Mouse (Mus musculus): Measurements from ENCODE around the gene Dhrs1. TPM values are rescaled to one million over a fixed set of nuclear protein-coding genes. Genes with fewer than 3 reads are reported as not detected.

Dhrs1 gene
- polyA plus RNA-seq, 1 experiment from 2014 or later: 70.8 TPM

- H3K4me3 ChIP-seq (replicated peaks; ENCODE audit: low read length): no peak overlapping the region
- no peak overlapping the region for H3K4me2 ChIP-seq (replicated peaks)
- DNase-seq (ENCODE audit: low spot score): no peak
- H3K36me3 ChIP-seq (replicated peaks; ENCODE audit: control insufficient read depth, insufficient read depth): no peaks in the 10 kb centered on the region
- H3K27me3 ChIP-seq (ENCODE audit: control insufficient read depth, insufficient read depth, low read length): no peaks in the 10 kb centered on the region
- H3K9ac ChIP-seq: no peak overlapping the region
- H3K27ac ChIP-seq: no peak overlapping the region
- no peaks in the 10 kb centered on the region for H3K4me1 ChIP-seq (replicated peaks; ENCODE audit: control insufficient read depth, insufficient read depth, low read length)
- ATAC-seq (ENCODE audit: low FRiP score): no peak
- WGBS: 92% methylated on average over 8 of the region's 8 CpGs
- no peaks in the 10 kb centered on the region for H3K9me3 ChIP-seq (ENCODE audit: control insufficient read depth, low read length)
These were observed 39.4 kb downstream of the Dhrs1 start for GRCm38 (mm10) chr14:55706051-55706600.

- Histone ChIP-seq H3K27ac (no peak overlapping the region), H3K4me2 (replicated peaks) (no peak overlapping the region), H3K4me3 (replicated peaks; ENCODE audit: low read length) (no peak overlapping the region), H3K27me3 (ENCODE audit: control insufficient read depth, insufficient read depth, low read length) (no peaks in the 10 kb centered on the region), H3K9me3 (ENCODE audit: control insufficient read depth, low read length) (no peaks in the 10 kb centered on the region), H3K36me3 (replicated peaks; ENCODE audit: control insufficient read depth, insufficient read depth) (no peaks in the 10 kb centered on the region), H3K4me1 (replicated peaks; ENCODE audit: control insufficient read depth, insufficient read depth, low read length) (no peaks in the 10 kb centered on the region), H3K9ac (no peak overlapping the region)
- no peak for ATAC-seq (ENCODE audit: low FRiP score)
- no peak for DNase-seq (ENCODE audit: low spot score)
- 68% methylated on average over 6 of the region's 6 CpGs for WGBS
These were observed 42.7 kb downstream of the Dhrs1 start for GRCm38 (mm10) chr14:55702761-55703160.

GRCm38 (mm10) chr14:55701131-55701530 lies 44.4 kb downstream of the Dhrs1 start:
- Histone ChIP-seq H3K27ac (no peak overlapping the region), H3K4me3 (replicated peaks; ENCODE audit: low read length) (no peak overlapping the region), H3K4me2 (replicated peaks) (no peak overlapping the region), H3K36me3 (replicated peaks; ENCODE audit: control insufficient read depth, insufficient read depth) (no peaks in the 10 kb centered on the region), H3K4me1 (replicated peaks; ENCODE audit: control insufficient read depth, insufficient read depth, low read length) (no peaks in the 10 kb centered on the region), H3K9ac (no peak overlapping the region), H3K27me3 (ENCODE audit: control insufficient read depth, insufficient read depth, low read length) (no peaks in the 10 kb centered on the region), H3K9me3 (ENCODE audit: control insufficient read depth, low read length) (no peaks in the 10 kb centered on the region)
- no peak for ATAC-seq (ENCODE audit: low FRiP score)
- DNase-seq (ENCODE audit: low spot score): no peak
- whole genome bisulfite sequencing: 67% methylated on average over 9 of the region's 9 CpGs

- H3K9me3 ChIP-seq (ENCODE audit: control insufficient read depth, low read length): no peaks in the 10 kb centered on the region
- 94% methylated on average over 4 of the region's 4 CpGs for WGBS
- H3K27ac ChIP-seq: no peak overlapping the region
- H3K27me3 ChIP-seq (ENCODE audit: control insufficient read depth, insufficient read depth, low read length): no peaks in the 10 kb centered on the region
- no peak overlapping the region for H3K4me3 ChIP-seq (replicated peaks; ENCODE audit: low read length)
- DNase-seq (ENCODE audit: low spot score) (no peak), ATAC-seq (ENCODE audit: low FRiP score) (no peak)
- no peaks in the 10 kb centered on the region for H3K36me3 ChIP-seq (replicated peaks; ENCODE audit: control insufficient read depth, insufficient read depth)
- H3K4me1 ChIP-seq (replicated peaks; ENCODE audit: control insufficient read depth, insufficient read depth, low read length): no peaks in the 10 kb centered on the region
- H3K9ac ChIP-seq: no peak overlapping the region
- H3K4me2 ChIP-seq (replicated peaks): no peak overlapping the region
These were observed 48.3 kb downstream of the Dhrs1 start for GRCm38 (mm10) chr14:55697226-55697625.

GRCm38 (mm10) chr14:55689433-55689832 lies 56.1 kb downstream of the Dhrs1 start:
- no peaks in the 10 kb centered on the region for H3K4me1 ChIP-seq (replicated peaks; ENCODE audit: control insufficient read depth, insufficient read depth, low read length)
- H3K27ac ChIP-seq: no peak overlapping the region
- H3K4me3 ChIP-seq (replicated peaks; ENCODE audit: low read length): no peak overlapping the region
- H3K27me3 ChIP-seq (ENCODE audit: control insufficient read depth, insufficient read depth, low read length): no peaks in the 10 kb centered on the region
- 83% methylated on average over 10 of the region's 10 CpGs for WGBS
- no peaks in the 10 kb centered on the region for H3K9me3 ChIP-seq (ENCODE audit: control insufficient read depth, low read length)
- no peaks in the 10 kb centered on the region for H3K36me3 ChIP-seq (replicated peaks; ENCODE audit: control insufficient read depth, insufficient read depth)
- no peak for ATAC-seq (ENCODE audit: low FRiP score)
- no peak overlapping the region for H3K4me2 ChIP-seq (replicated peaks)
- no peak overlapping the region for H3K9ac ChIP-seq
- DNase-seq (ENCODE audit: low spot score): no peak

Other genes starting within 250 kb of the Dhrs1 start
- gene Cpne6, start 235.2 kb downstream of the Dhrs1 start, polyA plus RNA-seq (2014; fragmentation: Nextera tagmentation; extraction: Ambion mirVana): 3.2 and 4.2 TPM in 2 replicates
- gene Nrl, start 220.7 kb downstream of the Dhrs1 start, polyA plus RNA-seq (2014; fragmentation: Nextera tagmentation; extraction: Ambion mirVana): 0.10 and 0.17 TPM in 2 replicates
- 17.5 and 19.2 TPM in 2 replicates for gene Pck2, start 205.4 kb downstream of the Dhrs1 start, polyA plus RNA-seq (2014; fragmentation: Nextera tagmentation; extraction: Ambion mirVana)
- gene Dcaf11, start 185.7 kb downstream of the Dhrs1 start, polyA plus RNA-seq (2014; fragmentation: Nextera tagmentation; extraction: Ambion mirVana): 107 and 112 TPM in 2 replicates
- 1.4 TPM in 1 of 2 replicates, not detected in the other for gene A730061H03Rik, start 185.3 kb downstream of the Dhrs1 start, polyA plus RNA-seq (2014; fragmentation: Nextera tagmentation; extraction: Ambion mirVana)
- 0.27 TPM in 1 of 2 replicates, not detected in the other for gene Fitm1, start 170.1 kb downstream of the Dhrs1 start, polyA plus RNA-seq (2014; fragmentation: Nextera tagmentation; extraction: Ambion mirVana)
- gene Psme1, start 167.6 kb downstream of the Dhrs1 start, polyA plus RNA-seq (2014; fragmentation: Nextera tagmentation; extraction: Ambion mirVana): 192 and 207 TPM in 2 replicates
- 37.2 and 39.2 TPM in 2 replicates for gene Emc9, start 160.4 kb downstream of the Dhrs1 start, polyA plus RNA-seq (2014; fragmentation: Nextera tagmentation; extraction: Ambion mirVana)
- gene Psme2, start 154.6 kb downstream of the Dhrs1 start, polyA plus RNA-seq (2014; fragmentation: Nextera tagmentation; extraction: Ambion mirVana): 152 and 179 TPM in 2 replicates
- 12.5 and 20.4 TPM in 2 replicates for gene Rnf31, start 154.0 kb downstream of the Dhrs1 start, polyA plus RNA-seq (2014; fragmentation: Nextera tagmentation; extraction: Ambion mirVana)
- gene Irf9, start 142.1 kb downstream of the Dhrs1 start, polyA plus RNA-seq (2014; fragmentation: Nextera tagmentation; extraction: Ambion mirVana): 7.4 and 8.0 TPM in 2 replicates
- gene Rec8, start 127.7 kb downstream of the Dhrs1 start, polyA plus RNA-seq (2014; fragmentation: Nextera tagmentation; extraction: Ambion mirVana): 8.6 and 9.0 TPM in 2 replicates
- 110 and 114 TPM in 2 replicates for gene Ipo4, start 109.7 kb downstream of the Dhrs1 start, polyA plus RNA-seq (2014; fragmentation: Nextera tagmentation; extraction: Ambion mirVana)
- 1.5 and 2.8 TPM in 2 replicates for gene Gm49378, start 107.8 kb downstream of the Dhrs1 start, polyA plus RNA-seq (2014; fragmentation: Nextera tagmentation; extraction: Ambion mirVana)
- gene Tm9sf1, start 101.9 kb downstream of the Dhrs1 start, polyA plus RNA-seq (2014; fragmentation: Nextera tagmentation; extraction: Ambion mirVana): 58.9 and 68.0 TPM in 2 replicates
- 0.31 and 0.33 TPM in 2 replicates for gene Tssk4, start 95.5 kb downstream of the Dhrs1 start, polyA plus RNA-seq (2014; fragmentation: Nextera tagmentation; extraction: Ambion mirVana)
- 70.4 and 71.0 TPM in 2 replicates for gene Mdp1, start 85.2 kb downstream of the Dhrs1 start, polyA plus RNA-seq (2014; fragmentation: Nextera tagmentation; extraction: Ambion mirVana)
- 35.8 and 40.8 TPM in 2 replicates for gene Gmpr2, start 73.7 kb downstream of the Dhrs1 start, polyA plus RNA-seq (2014; fragmentation: Nextera tagmentation; extraction: Ambion mirVana)
- 544 and 612 TPM in 2 replicates for gene Nedd8, start 73.6 kb downstream of the Dhrs1 start, polyA plus RNA-seq (2014; fragmentation: Nextera tagmentation; extraction: Ambion mirVana)
- 24.3 and 25.1 TPM in 2 replicates for gene Tinf2, start 63.9 kb downstream of the Dhrs1 start, polyA plus RNA-seq (2014; fragmentation: Nextera tagmentation; extraction: Ambion mirVana)
- 0.14 and 0.25 TPM in 2 replicates for gene Tgm1, start 31.8 kb downstream of the Dhrs1 start, polyA plus RNA-seq (2014; fragmentation: Nextera tagmentation; extraction: Ambion mirVana)
- gene Rabggta, start 23.4 kb downstream of the Dhrs1 start, polyA plus RNA-seq (2014; fragmentation: Nextera tagmentation; extraction: Ambion mirVana): 46.2 and 48.8 TPM in 2 replicates
- gene Nop9, start within 50 bp of the Dhrs1 start, polyA plus RNA-seq (2014; fragmentation: Nextera tagmentation; extraction: Ambion mirVana): 31.4 and 33.0 TPM in 2 replicates
- not detected in 2 replicates for gene Cideb, start 12.8 kb upstream of the Dhrs1 start, polyA plus RNA-seq (2014; fragmentation: Nextera tagmentation; extraction: Ambion mirVana)
- gene Ltb4r2, start 15.7 kb upstream of the Dhrs1 start, polyA plus RNA-seq (2014; fragmentation: Nextera tagmentation; extraction: Ambion mirVana): 0.36 and 0.70 TPM in 2 replicates
- gene Ltb4r1, start 20.3 kb upstream of the Dhrs1 start, polyA plus RNA-seq (2014; fragmentation: Nextera tagmentation; extraction: Ambion mirVana): 0.20 TPM in 1 of 2 replicates, not detected in the other
- gene Adcy4, start 38.4 kb upstream of the Dhrs1 start, polyA plus RNA-seq (2014; fragmentation: Nextera tagmentation; extraction: Ambion mirVana): 5.0 and 5.8 TPM in 2 replicates
- gene Ripk3, start 43.2 kb upstream of the Dhrs1 start, polyA plus RNA-seq (2014; fragmentation: Nextera tagmentation; extraction: Ambion mirVana): 1.8 and 2.9 TPM in 2 replicates
- gene Nfatc4, start 77.5 kb upstream of the Dhrs1 start, polyA plus RNA-seq (2014; fragmentation: Nextera tagmentation; extraction: Ambion mirVana): 9.4 and 10.1 TPM in 2 replicates
- 10.8 and 11.7 TPM in 2 replicates for gene Nynrin, start 108.3 kb upstream of the Dhrs1 start, polyA plus RNA-seq (2014; fragmentation: Nextera tagmentation; extraction: Ambion mirVana)
- gene Cbln3, start 138.7 kb upstream of the Dhrs1 start, polyA plus RNA-seq (2014; fragmentation: Nextera tagmentation; extraction: Ambion mirVana): 0.51 and 0.56 TPM in 2 replicates
- 6.6 and 7.0 TPM in 2 replicates for gene Khnyn, start 139.3 kb upstream of the Dhrs1 start, polyA plus RNA-seq (2014; fragmentation: Nextera tagmentation; extraction: Ambion mirVana)
- gene Sdr39u1, start 154.6 kb upstream of the Dhrs1 start, polyA plus RNA-seq (2014; fragmentation: Nextera tagmentation; extraction: Ambion mirVana): 131 and 138 TPM in 2 replicates
- 0.60 TPM in 1 of 2 replicates, not detected in the other for gene Cma1, start 199.0 kb upstream of the Dhrs1 start, polyA plus RNA-seq (2014; fragmentation: Nextera tagmentation; extraction: Ambion mirVana)
- gene Cma2, start 205.3 kb upstream of the Dhrs1 start, polyA plus RNA-seq (2014; fragmentation: Nextera tagmentation; extraction: Ambion mirVana): not detected in 2 replicates

All from hindbrain, embryonic 14.5 days (tissue).